Comparison of ENCODE assay signal across 10 mouse cellular contexts in the genomic region with DNA sequence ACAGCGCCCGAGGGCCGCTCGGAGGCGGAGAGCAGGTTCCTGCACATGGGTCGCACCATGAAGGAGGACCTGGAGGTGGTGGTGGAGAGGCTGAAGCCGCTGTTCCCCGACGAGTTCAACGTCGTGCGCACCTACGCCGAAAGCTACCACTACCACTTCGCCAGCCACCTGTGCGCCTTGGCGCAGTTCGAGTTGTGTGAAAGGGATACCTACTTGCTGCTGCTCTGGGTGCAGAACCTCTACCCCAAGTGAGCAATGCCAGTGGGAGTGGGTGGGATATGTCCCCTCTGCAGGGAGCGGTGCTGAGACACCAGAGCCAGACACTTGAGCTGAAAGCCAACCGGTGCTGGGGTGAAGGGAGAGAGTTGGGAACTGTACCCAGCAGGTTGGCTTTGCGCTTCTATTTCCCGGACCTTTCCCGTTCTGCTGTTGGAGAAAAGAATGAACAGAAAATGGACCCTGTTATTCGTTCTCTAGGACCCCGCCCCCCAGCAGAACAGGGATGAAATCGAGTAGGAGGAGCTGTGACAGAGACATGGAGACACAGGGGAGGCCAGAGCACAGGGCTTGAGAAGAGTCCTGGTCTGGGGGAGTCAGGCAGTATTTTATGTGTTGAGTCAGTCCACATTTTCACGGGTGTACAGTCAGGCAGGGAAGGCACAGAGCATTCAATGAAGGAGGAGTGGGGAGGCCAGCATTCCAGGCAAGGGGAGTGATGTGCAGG. TPM values are rescaled to one million over a fixed set of nuclear protein-coding genes. Genes with fewer than 3 reads are reported as not detected.
DNase-seq lines count a peak whose midpoint lies in the region; ATAC-seq and TF ChIP-seq lines count a peak whose summit lies in the region.
"Had no signal": no experiment of that assay in that cellular context is flagged by ENCODE, and none has a peak within 500 bp of the region (broad histone marks: within the 10 kb centered on the region; RNA-seq: fewer than 3 reads in every experiment).

No protein-coding gene starts in this region.

- H3K4me1 ChIP-seq in heart, embryonic 16.5 days (ENCODE audit: control insufficient read depth, insufficient read depth, low read length): peaks cover 27% of the 10 kb centered on the region
- peaks cover 21% of the 10 kb centered on the region for H3K4me1 ChIP-seq in embryonic facial prominence, embryonic 11.5 days (ENCODE audit: control insufficient read depth, insufficient read depth, low read length)
- H3K4me1 ChIP-seq in intestine, postnatal 0 days (replicated peaks; ENCODE audit: control insufficient read depth, insufficient read depth, low read length): peaks cover 6% of the 10 kb centered on the region; the same call in 1 of the 2 replicates
- peaks cover 14% of the 10 kb centered on the region for H3K4me1 ChIP-seq in midbrain, embryonic 16.5 days (ENCODE audit: control insufficient read depth, insufficient read depth, low read length)

- H3K27ac ChIP-seq in heart, embryonic 16.5 days (ENCODE audit: low read length): no peak overlapping the region
- H3K27ac ChIP-seq in embryonic facial prominence, embryonic 11.5 days (replicated peaks; ENCODE audit: low read depth, low read length): no peak overlapping the region
- H3K27ac ChIP-seq in intestine, postnatal 0 days (ENCODE audit: low read depth, low read length): no peak overlapping the region
- H3K27ac ChIP-seq in midbrain, embryonic 16.5 days (ENCODE audit: low read length): no peak overlapping the region
- no peak overlapping the region for H3K27ac ChIP-seq in layer of hippocampus, adult 2 months

- WGBS in heart, embryonic 16.5 days: 19% methylated on average over 27 of the region's 27 CpGs
- WGBS in embryonic facial prominence, embryonic 11.5 days: 4% methylated on average over 27 of the region's 27 CpGs
- 14% methylated on average over 27 of the region's 27 CpGs for WGBS in intestine, postnatal 0 days
- WGBS in midbrain, embryonic 16.5 days: 6% methylated on average over 27 of the region's 27 CpGs

- no peak for TF ChIP-seq CTCF in intestine, postnatal 0 days (IDR thresholded peaks at IDR 0.05; ENCODE audit: low read depth)
- TF ChIP-seq CTCF in layer of hippocampus, adult 2 months (conservative IDR thresholded peaks at IDR 0.05): no peak

- H3K36me3 ChIP-seq in heart, embryonic 16.5 days (ENCODE audit: control insufficient read depth, insufficient read depth): no peaks in the 10 kb centered on the region
- H3K36me3 ChIP-seq in embryonic facial prominence, embryonic 11.5 days (replicated peaks; ENCODE audit: control insufficient read depth, insufficient read depth, low read depth, low read length): no peaks in the 10 kb centered on the region
- no peaks in the 10 kb centered on the region for H3K36me3 ChIP-seq in intestine, postnatal 0 days (ENCODE audit: control insufficient read depth, insufficient read depth)
- H3K36me3 ChIP-seq in midbrain, embryonic 16.5 days (ENCODE audit: control insufficient read depth, insufficient read depth, low read length): no peaks in the 10 kb centered on the region

- no peak for DNase-seq in heart, postnatal 4 days
- no peak for DNase-seq in embryonic facial prominence, embryonic 11.5 days (ENCODE audit: low spot score)
- no peak for DNase-seq in thymus, postnatal 10 days (ENCODE audit: low spot score in 2 of 2)
- DNase-seq in layer of hippocampus, adult 2 months (ENCODE audit: low spot score in 2 of 2): no peak
- no peak for DNase-seq in layer of hippocampus, postnatal 36 days
- DNase-seq: cerebellum, adult 9-10 months had no signal

- peak overlapping the region; percentile 21 for H3K4me3 ChIP-seq in heart, embryonic 16.5 days (ENCODE audit: low read length)
- H3K4me3 ChIP-seq in embryonic facial prominence, embryonic 11.5 days (ENCODE audit: low read depth, low read length): peak overlapping the region; percentile 18
- peak overlapping the region; percentile 9 for H3K4me3 ChIP-seq in intestine, postnatal 0 days (ENCODE audit: low read depth, low read length)
- peak overlapping the region; percentile 27 for H3K4me3 ChIP-seq in midbrain, embryonic 16.5 days (ENCODE audit: low read depth, low read length)
- no peak overlapping the region; the same call in 1 of the 2 replicates for H3K4me3 ChIP-seq in layer of hippocampus, adult 2 months

- no peaks in the 10 kb centered on the region for H3K9me3 ChIP-seq in heart, embryonic 16.5 days (replicated peaks; ENCODE audit: control insufficient read depth, low read length)
- no peaks in the 10 kb centered on the region for H3K9me3 ChIP-seq in embryonic facial prominence, embryonic 11.5 days (replicated peaks; ENCODE audit: control insufficient read depth, low read length)
- H3K9me3 ChIP-seq in intestine, postnatal 0 days (ENCODE audit: control insufficient read depth): no peaks in the 10 kb centered on the region
- H3K9me3 ChIP-seq in midbrain, embryonic 16.5 days (replicated peaks; ENCODE audit: control insufficient read depth, low read length, poor library complexity, severe bottlenecking): no peaks in the 10 kb centered on the region

- peaks cover 71% of the 10 kb centered on the region for H3K27me3 ChIP-seq in heart, embryonic 16.5 days (ENCODE audit: control insufficient read depth, insufficient read depth, low read length)
- H3K27me3 ChIP-seq in embryonic facial prominence, embryonic 11.5 days (ENCODE audit: control insufficient read depth, insufficient read depth, low read length): peaks cover 82% of the 10 kb centered on the region
- H3K27me3 ChIP-seq in intestine, postnatal 0 days (replicated peaks; ENCODE audit: control insufficient read depth, insufficient read depth, low read length): peaks cover 85% of the 10 kb centered on the region
- peaks cover 96% of the 10 kb centered on the region for H3K27me3 ChIP-seq in midbrain, embryonic 16.5 days (ENCODE audit: control insufficient read depth, insufficient read depth, low read depth, low read length)

- H3K4me2 ChIP-seq in heart, embryonic 16.5 days (ENCODE audit: low read depth, low read length): peak overlapping the region; percentile 33
- H3K4me2 ChIP-seq in embryonic facial prominence, embryonic 11.5 days (ENCODE audit: low read depth, low read length): peak overlapping the region; percentile 43
- 0 out of 2 replicates have a peak overlapping the region, but pooled peaks have one; percentile 21 for H3K4me2 ChIP-seq in intestine, postnatal 0 days (replicated peaks; ENCODE audit: low read depth)
- H3K4me2 ChIP-seq in midbrain, embryonic 16.5 days (ENCODE audit: low read length): peak overlapping the region; percentile 58

- no peak for ATAC-seq in heart, embryonic 16.5 days (replicated peaks; ENCODE audit: extremely low read depth, insufficient read depth, low FRiP score)
- ATAC-seq in embryonic facial prominence, embryonic 11.5 days (replicated peaks; ENCODE audit: insufficient number of reproducible peaks, low FRiP score, low TSS enrichment, low read depth): no peak
- no peak for ATAC-seq in intestine, postnatal 0 days
- ATAC-seq in midbrain, embryonic 16.5 days: no peak

- no peak overlapping the region for H3K9ac ChIP-seq in heart, embryonic 16.5 days (ENCODE audit: low read length)
- H3K9ac ChIP-seq in embryonic facial prominence, embryonic 11.5 days (replicated peaks; ENCODE audit: low read length): peak overlapping the region; percentile 22; the same call in 1 of the 2 replicates
- no peak overlapping the region for H3K9ac ChIP-seq in intestine, postnatal 0 days (ENCODE audit: low read depth, low read length)
- H3K9ac ChIP-seq in midbrain, embryonic 16.5 days (ENCODE audit: low read depth, low read length): peak overlapping the region; percentile 48; the same call in 1 of the 2 replicates

RNA-seq across cellular contexts. Expression of a gene that starts 3.8 kb away (rescaled TPM):
- 3.2 and 4.8 TPM in 2 replicates for polyA plus RNA-seq in heart, embryonic 16.5 days (2015; fragmentation: Nextera tagmentation; extraction: Ambion mirVana)
- total RNA-seq in heart, postnatal 4 days (2021): 10 to 100 TPM; 19.1 to 23.3 TPM
- 4.6 and 4.8 TPM in 2 replicates for polyA plus RNA-seq in embryonic facial prominence, embryonic 11.5 days (2014; fragmentation: Nextera tagmentation; extraction: Ambion mirVana)
- polyA plus RNA-seq in intestine, postnatal 0 days (2015; fragmentation: Nextera tagmentation; extraction: Ambion mirVana): 10.5 and 10.8 TPM in 2 replicates
- 0.31 and 0.79 TPM in 2 replicates for polyA plus RNA-seq in midbrain, embryonic 16.5 days (2015; fragmentation: Nextera tagmentation; extraction: Ambion mirVana)
- under 1 TPM; 0.59 to 0.76 TPM for total RNA-seq in layer of hippocampus, adult 2 months (2021)
- total RNA-seq in layer of hippocampus, postnatal 36 days (2021): 1 to 10 TPM in 1 of 2 experiments, under 1 TPM in 1; 0.40 to 1.0 TPM

RNA-seq across cellular contexts. Expression of a gene that starts 29.2 kb away (rescaled TPM):
- 13.3 and 14.9 TPM in 2 replicates for polyA plus RNA-seq in heart, embryonic 16.5 days (2015; fragmentation: Nextera tagmentation; extraction: Ambion mirVana)
- 1 to 10 TPM; 7.3 to 8.7 TPM for total RNA-seq in heart, postnatal 4 days (2021)
- polyA plus RNA-seq in embryonic facial prominence, embryonic 11.5 days (2014; fragmentation: Nextera tagmentation; extraction: Ambion mirVana): 6.3 and 7.3 TPM in 2 replicates
- 163 and 172 TPM in 2 replicates for polyA plus RNA-seq in intestine, postnatal 0 days (2015; fragmentation: Nextera tagmentation; extraction: Ambion mirVana)
- 2.0 and 2.1 TPM in 2 replicates for polyA plus RNA-seq in midbrain, embryonic 16.5 days (2015; fragmentation: Nextera tagmentation; extraction: Ambion mirVana)
- 1 to 10 TPM; 4.5 to 6.3 TPM for total RNA-seq in layer of hippocampus, adult 2 months (2021)
- 1 to 10 TPM; 3.3 to 5.5 TPM for total RNA-seq in layer of hippocampus, postnatal 36 days (2021)

RNA-seq across cellular contexts. Expression of a gene that starts 39.4 kb away (rescaled TPM):
- polyA plus RNA-seq in heart, embryonic 16.5 days (2015; fragmentation: Nextera tagmentation; extraction: Ambion mirVana): 1.3 and 1.4 TPM in 2 replicates
- not detected for total RNA-seq in heart, postnatal 4 days (2021)
- polyA plus RNA-seq in embryonic facial prominence, embryonic 11.5 days (2014; fragmentation: Nextera tagmentation; extraction: Ambion mirVana): 0.45 TPM in 1 of 2 replicates, not detected in the other
- polyA plus RNA-seq in intestine, postnatal 0 days (2015; fragmentation: Nextera tagmentation; extraction: Ambion mirVana): 2.2 and 2.8 TPM in 2 replicates
- 4.9 and 7.0 TPM in 2 replicates for polyA plus RNA-seq in midbrain, embryonic 16.5 days (2015; fragmentation: Nextera tagmentation; extraction: Ambion mirVana)
- total RNA-seq in layer of hippocampus, adult 2 months (2021): 1 to 10 TPM; 1.2 to 1.4 TPM
- total RNA-seq in layer of hippocampus, postnatal 36 days (2021): 1 to 10 TPM in 1 of 2 experiments, not detected in 1; 1.2 TPM
- total RNA-seq: MEL had no signal

RNA-seq across cellular contexts. Expression of a gene that starts 39.6 kb away (rescaled TPM):
- 2.6 and 6.1 TPM in 2 replicates for polyA plus RNA-seq in heart, embryonic 16.5 days (2015; fragmentation: Nextera tagmentation; extraction: Ambion mirVana)
- 1 to 10 TPM in 1 of 2 experiments, under 1 TPM in 1; 0.88 to 1.6 TPM for total RNA-seq in heart, postnatal 4 days (2021)
- polyA plus RNA-seq in embryonic facial prominence, embryonic 11.5 days (2014; fragmentation: Nextera tagmentation; extraction: Ambion mirVana): 23.9 and 27.9 TPM in 2 replicates
- 7.3 and 8.6 TPM in 2 replicates for polyA plus RNA-seq in intestine, postnatal 0 days (2015; fragmentation: Nextera tagmentation; extraction: Ambion mirVana)
- 1.0 and 3.1 TPM in 2 replicates for polyA plus RNA-seq in midbrain, embryonic 16.5 days (2015; fragmentation: Nextera tagmentation; extraction: Ambion mirVana)
- total RNA-seq in layer of hippocampus, adult 2 months (2021): 1 to 10 TPM; 5.2 to 6.1 TPM
- total RNA-seq in layer of hippocampus, postnatal 36 days (2021): 1 to 10 TPM; 5.5 to 7.8 TPM
- total RNA-seq: MEL had no signal

Comparison
In these comparisons a context has a peak if more than half of its experiments do, and no peak if none do; other contexts are left out.
1. H3K9ac ChIP-seq: peak in embryonic facial prominence, embryonic 11.5 days (single experiment) and midbrain, embryonic 16.5 days (single experiment); none in heart, embryonic 16.5 days (single experiment) and intestine, postnatal 0 days (single experiment).
2. RNA of a gene that starts 29.2 kb away (polyA plus RNA-seq): 163 to 172 TPM in intestine, postnatal 0 days; 13.3 to 14.9 TPM in heart, embryonic 16.5 days, 6.3 to 7.3 TPM in embryonic facial prominence, embryonic 11.5 days and 2.0 to 2.1 TPM in midbrain, embryonic 16.5 days; every median in the first group is over 10 times any median in the second.
3. Peak in every context shown above with its lines, with median percentiles within 50 percentile points of each other: H3K4me2 ChIP-seq.